18 mouse cellular contexts compared by ENCODE assay signal in the genomic region with DNA sequence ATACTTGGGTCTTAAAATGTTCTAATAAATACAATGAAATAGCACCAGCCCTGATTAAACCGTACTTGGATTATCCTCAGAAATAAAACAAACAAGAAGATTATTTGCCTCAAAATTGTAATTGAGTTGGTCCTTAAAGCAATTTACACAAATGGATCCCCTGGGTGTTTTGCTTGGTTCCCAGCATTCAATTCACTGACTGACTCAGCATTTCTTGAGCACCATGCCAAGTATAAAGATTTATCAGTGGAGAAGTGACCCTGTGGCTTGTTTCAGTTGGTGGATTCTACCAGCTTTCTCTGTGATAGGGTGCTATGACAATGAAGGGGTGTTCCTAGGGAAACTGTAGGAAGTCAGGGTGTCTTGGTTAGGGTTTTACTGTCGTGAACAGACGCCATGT.
"Had no signal": no experiment of that assay in that cellular context is flagged by ENCODE, and none has a peak within 500 bp of the region (broad histone marks: within the 10 kb centered on the region; RNA-seq: fewer than 3 reads in every experiment).

No protein-coding gene starts in this region.

- H3K4me3 ChIP-seq: midbrain, embryonic 10.5 days; midbrain, embryonic 13.5 days; myocyte; neural tube, embryonic 13.5 days; neural tube, embryonic 15.5 days had no signal

- H3K27ac ChIP-seq: midbrain, embryonic 10.5 days; midbrain, embryonic 13.5 days; neural tube, embryonic 13.5 days; neural tube, embryonic 15.5 days had no signal

- ATAC-seq: midbrain, embryonic 13.5 days; midbrain, embryonic 16.5 days had no signal

- H3K27me3 ChIP-seq: midbrain, embryonic 13.5 days; neural tube, embryonic 13.5 days; neural tube, embryonic 15.5 days had no signal

- H3K4me2 ChIP-seq: lung, embryonic 14.5 days; midbrain, embryonic 13.5 days; neural tube, embryonic 13.5 days; neural tube, embryonic 15.5 days had no signal

- H3K4me1 ChIP-seq: midbrain, embryonic 10.5 days; midbrain, embryonic 13.5 days; neural tube, embryonic 13.5 days; neural tube, embryonic 15.5 days had no signal

- H3K36me3 ChIP-seq: midbrain, embryonic 10.5 days; midbrain, embryonic 13.5 days; neural tube, embryonic 13.5 days; neural tube, embryonic 15.5 days had no signal

- DNase-seq: lung, adult 18-20 months; lung, embryonic 14.5 days; lung, postnatal 10 days; lung, postnatal 4 days; retina, postnatal 1 day; right cerebral cortex, adult 18-20 months; right cerebral cortex, postnatal 25 days; right cerebral cortex, postnatal 4 days; spleen, adult 18-20 months; thymus, adult 18-20 months; thymus, postnatal 14 days; thymus, postnatal 36 days had no signal

- H3K9ac ChIP-seq: lung, embryonic 14.5 days; midbrain, embryonic 13.5 days; neural tube, embryonic 13.5 days; neural tube, embryonic 15.5 days had no signal

- H3K9me3 ChIP-seq: midbrain, embryonic 10.5 days; midbrain, embryonic 13.5 days; neural tube, embryonic 13.5 days; neural tube, embryonic 15.5 days had no signal
